Mouse (Mus musculus): ENCODE data around the gene Pgam5.

The Pgam5 gene

DNA sequence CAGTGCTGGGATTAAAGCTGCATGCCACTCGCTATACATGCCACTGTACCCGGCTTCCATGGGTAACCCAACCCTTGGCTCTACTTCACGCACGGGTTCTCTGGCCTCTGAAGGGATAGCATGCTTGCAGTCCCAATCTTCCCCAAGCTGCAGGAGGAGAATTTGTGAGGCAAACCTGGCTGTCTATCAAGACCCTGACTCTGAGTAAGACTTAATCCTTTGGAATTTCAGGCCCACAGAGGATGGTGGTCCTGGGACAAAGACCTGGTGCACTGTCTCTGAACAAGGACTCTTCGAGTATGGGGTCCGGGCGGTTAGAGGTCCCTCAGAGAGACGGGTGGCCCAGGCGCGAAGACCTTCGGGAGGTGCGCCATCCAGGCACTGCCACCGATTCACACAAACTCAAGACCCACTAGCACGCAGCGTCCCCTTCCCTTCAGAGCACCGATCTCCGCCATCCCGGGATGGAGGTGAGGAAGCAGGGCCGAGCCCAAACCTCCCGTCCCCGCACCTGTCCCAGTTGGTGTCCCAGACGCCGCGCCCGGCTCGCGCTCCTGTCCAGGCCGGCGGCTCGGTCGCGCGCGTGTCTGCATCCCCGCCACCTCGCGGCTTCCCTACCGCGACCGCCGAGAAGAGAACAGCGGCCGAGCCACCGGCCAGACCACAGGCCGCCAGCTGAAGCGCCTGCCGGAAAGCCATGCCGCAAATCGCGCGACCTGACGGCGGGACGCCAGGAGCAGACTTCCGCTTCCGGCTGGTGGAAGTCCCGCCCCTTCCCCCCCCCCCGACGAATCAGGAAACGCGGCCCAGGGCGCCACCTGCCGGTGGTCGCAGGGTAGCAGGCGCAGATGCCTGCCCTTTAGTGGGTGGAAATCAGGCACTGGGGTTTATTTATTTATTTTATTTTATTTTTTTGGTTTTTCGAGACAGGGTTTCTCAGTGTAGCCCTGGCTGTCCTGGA is at the start of gene Pgam5:
Pgam5 (minus strand) TSS at position 773 of the 961 bp plus-strand sequence.
- peak; percentile 84 to 86 for DNase-seq (ENCODE audit: low spot score in 2 of 2)

DNA sequence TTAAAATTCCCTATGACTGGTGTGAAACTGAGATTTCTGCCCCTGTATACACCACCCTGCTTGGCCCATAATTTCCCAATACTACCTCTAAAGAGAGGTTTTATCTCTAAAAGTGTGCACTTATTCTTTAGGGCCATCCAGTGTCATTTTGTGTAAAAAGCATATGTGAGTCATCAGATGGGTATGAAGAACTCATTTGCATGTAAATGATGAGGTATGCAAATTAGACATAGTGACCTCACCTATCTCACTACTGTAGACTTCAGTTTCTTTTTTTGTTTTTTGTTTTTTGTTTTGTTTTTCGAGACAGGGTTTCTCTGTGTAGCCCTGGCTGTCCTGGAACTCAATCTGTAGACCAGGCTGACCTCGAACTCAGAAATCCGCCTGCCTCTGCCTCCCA is 43.4 kb upstream of the Pgam5 start:
- DNase-seq (ENCODE audit: low spot score in 2 of 2) = no peak

DNA sequence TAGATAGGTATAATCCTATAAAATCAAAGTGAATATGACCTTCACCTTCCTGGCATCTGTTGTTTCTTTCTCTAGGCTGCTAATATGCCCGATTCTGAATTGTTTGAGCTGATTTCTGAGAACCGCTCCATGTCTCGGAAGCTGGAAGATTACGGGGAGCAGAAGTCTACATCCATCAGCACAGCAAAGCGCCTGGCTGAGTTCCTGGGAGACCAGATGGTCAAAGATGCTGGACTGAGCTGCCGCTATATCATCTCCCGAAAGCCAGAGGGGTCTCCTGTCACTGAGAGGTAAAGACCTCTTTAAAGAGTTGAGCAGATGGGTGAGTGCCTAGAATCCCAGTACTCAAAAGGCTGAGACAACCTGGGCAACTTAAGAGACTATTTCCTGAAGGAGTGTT is 39.1 kb upstream of the Pgam5 start:
- no peak for DNase-seq (ENCODE audit: low spot score in 2 of 2)

DNA sequence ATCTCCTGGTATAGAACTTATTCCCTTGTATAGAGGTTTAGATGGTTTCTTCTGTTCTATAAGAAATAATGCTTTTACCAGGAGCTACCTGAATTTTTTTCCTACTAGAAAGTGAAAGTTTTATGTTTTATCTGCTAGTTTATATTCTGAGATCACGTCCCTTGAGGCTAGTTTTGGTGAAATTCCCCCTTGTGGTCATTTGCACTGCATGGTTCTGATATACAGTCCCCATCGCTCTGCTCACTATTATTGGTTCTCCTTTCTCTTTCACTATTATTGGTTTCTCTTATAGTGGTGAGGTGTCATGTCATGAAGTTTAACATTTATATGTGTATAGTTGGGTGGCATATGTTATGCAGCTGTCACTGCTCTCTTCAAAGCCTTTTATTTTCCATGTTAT is 30.9 kb upstream of the Pgam5 start:
- no peak for DNase-seq (ENCODE audit: low spot score in 2 of 2)

DNA sequence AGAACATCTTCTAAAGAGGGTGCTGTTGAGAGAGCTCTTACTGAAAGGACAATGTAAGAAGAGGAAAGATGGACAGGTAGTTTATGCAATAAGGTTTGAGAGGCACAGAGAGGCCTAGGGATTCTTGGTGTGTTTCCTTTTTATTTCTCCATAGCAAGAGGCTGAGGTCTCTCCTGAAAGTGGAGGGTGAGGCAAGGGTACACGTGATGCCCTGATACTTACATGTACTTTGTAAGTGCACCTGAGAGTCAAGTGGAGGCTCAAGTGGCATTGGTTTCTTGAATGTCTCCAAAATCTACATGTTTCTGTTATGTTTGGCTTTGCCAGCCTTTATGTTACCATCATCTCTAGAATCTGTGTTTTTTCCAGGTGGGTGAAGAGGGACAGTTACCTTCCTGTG is 26.9 kb upstream of the Pgam5 start:
- no peak for DNase-seq (ENCODE audit: low spot score in 2 of 2)

DNA sequence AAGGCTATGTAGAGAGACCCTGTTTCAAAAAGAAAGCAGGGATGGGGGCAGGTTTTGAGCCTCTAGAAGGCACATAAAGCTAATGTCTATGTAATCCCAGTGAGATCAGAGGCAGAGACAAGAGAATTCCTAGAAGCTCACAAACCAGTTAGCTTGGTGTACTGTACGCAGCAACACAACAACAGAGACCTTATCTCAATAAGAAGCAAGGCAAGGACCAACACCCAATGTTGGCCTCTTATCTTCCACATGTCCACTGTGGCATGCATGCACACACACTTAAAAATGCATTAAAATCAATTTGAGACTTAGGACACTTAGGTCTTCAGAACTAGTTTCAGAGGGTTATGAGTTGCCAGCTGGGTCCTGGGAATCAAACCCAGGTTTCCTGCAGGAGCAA is 21.9 kb upstream of the Pgam5 start:
- no peak for DNase-seq (ENCODE audit: low spot score in 2 of 2)

DNA sequence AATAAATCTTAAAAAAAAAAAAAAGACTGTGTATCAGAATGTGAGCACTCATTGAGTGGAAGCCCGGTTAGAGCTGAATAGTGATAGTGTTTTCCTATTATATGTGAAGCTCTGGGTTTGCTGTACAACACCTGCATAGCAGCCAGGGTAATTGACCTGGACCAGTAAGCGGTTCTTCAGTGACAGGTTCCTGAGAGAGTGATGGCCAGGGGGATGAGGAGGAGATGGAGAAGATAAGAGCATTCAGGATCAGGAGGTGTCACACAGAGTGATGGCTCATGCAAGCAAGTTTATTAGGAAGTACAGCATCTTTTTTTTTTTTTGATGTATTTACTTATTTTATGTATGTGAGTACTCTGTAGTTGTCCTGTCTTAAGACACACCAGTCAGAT is 17.4 kb upstream of the Pgam5 start:
- no peak for DNase-seq (ENCODE audit: low spot score in 2 of 2)

DNA sequence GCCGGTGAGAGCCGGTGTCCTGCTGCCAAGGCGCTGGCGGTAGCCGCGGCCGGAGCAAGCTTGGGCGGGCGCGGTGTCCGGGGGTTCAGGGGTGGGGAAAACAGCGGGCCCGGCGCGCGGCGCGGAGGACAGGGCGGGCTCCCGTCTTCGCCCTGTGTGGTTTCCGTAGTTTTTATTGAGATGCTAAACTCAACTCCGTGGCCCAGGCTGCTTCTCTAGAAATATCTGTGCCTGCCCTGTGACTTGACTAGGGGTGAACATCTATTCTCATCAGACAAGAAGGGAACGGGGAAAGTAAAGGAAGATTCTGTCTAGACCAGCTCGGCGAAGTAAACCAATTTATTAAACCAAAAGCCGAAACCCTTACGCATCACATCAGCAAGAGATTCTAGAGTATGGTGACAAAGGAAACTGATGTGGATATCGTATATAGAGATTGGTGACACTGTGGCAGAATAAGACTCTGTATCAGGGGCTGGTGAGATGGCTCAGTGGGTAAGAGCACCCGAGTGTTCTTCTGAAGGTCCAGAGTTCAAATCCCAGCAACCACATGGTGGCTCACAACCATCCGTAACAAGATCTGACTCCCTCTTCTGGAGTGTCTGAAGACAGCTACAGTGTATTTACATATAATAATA is 16.9 kb upstream of the Pgam5 start:
- DNase-seq (ENCODE audit: low spot score in 2 of 2) = no peak

DNA sequence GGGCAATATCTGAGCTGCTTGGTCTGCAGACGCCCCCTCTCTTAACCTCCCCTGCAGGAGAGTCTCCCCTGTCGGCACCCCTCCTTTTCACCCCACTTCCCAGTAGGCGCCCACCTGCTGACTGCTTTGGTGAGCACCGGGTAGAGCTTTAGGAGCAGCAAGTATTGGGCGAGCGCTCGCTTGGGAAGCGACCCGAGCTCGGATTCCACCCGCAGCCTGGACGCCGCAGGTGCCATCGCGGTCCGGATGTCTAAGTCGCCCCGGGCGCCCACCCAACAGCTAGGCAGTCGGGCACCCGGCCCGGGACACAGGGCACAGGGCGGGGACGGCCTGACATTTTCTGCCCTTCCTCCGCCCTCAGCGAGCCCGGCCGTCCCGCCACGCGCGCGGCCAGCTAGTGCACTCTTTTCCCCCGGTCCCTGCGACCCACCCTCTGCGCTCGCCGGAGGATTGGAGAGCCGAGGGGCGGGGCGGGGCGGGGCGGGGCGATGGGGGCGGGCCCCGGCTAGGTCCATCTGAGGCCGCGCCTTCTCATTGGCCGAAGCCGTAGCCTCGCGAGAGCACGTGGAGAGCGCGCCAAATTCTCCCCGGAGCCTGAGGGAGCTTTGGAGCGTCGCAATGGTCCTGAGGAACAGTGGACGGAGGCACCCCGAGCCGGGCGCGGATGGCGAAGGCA is 16.2 kb upstream of the Pgam5 start, which contains the start of the genes Pxmp2 and Pole:
Pxmp2 (minus strand) TSS at position 417 of the 676 bp plus-strand sequence.
Pole (plus strand) TSS at position 537 of the 676 bp plus-strand sequence.
- peak; percentile 73 to 86 for DNase-seq (ENCODE audit: low spot score in 2 of 2)

DNA sequence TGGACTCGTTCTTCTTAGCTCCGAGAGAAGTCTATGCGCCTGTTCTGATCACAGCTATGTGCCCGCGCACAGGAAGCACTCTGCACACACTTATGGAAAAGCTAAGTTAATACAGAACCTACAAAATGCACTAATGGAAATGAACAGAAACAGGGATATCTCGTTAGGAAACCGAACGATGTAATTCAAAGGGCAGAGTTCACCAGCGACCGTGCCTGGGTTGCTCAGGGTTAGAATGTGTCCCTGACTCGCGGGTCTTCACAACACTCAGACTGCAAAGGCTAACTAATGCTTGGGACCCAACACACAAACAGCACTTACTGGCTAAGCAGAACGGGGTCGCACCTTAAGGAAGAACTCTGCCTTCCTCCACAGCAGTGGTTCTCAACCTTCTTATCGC is 15.4 kb upstream of the Pgam5 start:
- DNase-seq (ENCODE audit: low spot score in 2 of 2) = no peak

DNA sequence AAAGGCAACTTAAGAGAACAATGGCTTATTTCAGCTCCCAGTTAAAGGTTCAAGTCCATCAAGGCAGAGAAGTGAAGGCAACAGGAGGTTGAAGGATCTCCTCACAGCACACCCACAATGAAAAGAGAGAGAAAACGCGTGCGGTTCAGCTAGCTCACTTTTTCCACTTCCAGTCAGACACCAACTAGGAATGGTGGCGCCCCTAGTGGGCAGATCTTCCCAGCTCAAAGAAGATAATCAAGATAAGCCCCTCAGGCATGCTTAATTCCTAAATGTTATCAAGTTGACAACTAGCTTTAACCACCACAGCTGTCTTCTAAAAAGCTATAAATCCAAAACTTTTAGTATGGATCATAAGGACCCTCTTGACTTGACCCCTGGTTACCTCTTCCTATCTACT is 14.8 kb upstream of the Pgam5 start:
- no peak for DNase-seq (ENCODE audit: low spot score in 2 of 2)

DNA sequence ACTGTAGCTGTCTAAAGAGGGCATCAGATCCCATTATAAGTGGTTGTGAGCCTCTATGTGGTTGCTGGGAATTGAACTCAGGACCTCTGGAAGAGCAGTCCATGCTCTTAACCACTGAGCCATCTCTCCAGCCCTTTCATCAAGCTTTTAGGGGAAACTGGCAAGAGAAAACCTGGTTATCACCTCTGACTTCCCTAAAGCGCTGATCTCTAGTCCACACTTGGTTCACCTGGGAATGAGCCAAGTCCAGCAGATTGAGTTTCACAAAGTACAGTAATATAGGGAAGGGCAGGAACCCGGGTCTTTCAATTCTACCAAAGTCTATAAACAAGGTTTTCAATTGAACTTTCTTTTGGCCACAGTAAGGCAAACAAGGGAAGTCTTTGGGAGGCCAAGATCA is 12.3 kb upstream of the Pgam5 start:
- DNase-seq (ENCODE audit: low spot score in 2 of 2) = no peak

DNA sequence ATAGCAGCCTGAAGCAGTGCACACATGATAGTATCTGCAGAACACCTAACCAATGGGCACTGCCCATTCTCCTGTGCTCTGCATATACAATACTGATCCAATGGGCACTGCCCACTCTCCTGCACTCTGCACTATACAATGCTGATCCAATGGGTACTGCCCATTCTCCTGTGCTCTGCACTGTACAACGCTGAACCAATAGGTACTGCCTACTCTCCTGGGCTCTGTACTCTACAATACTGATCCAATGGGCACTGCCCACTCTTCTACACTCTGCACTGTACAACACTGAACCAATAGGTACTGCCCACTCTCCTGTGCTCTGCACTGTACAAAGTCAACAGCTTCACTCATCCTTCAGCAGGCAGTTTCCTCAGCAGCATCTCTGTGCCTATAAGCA is 7.2 kb upstream of the Pgam5 start:
- DNase-seq (ENCODE audit: low spot score in 2 of 2) = no peak

DNA sequence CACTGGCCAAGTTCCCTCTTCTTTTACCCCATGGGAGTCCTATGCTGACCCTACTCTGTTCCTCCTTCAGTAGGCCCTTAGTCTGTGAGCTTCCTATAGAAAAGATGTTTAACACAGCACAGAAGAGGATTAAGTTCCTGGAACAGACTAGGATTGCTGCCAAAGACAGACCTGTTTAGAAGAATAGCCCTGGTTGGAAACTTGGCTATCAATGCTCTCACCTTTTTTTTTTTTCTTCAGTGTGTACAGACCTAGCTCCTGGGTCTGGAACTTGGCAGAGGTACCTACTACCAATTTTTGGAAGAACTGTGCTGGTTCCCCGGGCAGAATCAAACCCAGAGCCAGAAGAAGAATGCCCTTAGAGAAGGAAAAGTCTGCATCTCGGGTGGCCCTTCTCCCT is 6.7 kb upstream of the Pgam5 start:
- DNase-seq (ENCODE audit: low spot score in 2 of 2) = no peak

DNA sequence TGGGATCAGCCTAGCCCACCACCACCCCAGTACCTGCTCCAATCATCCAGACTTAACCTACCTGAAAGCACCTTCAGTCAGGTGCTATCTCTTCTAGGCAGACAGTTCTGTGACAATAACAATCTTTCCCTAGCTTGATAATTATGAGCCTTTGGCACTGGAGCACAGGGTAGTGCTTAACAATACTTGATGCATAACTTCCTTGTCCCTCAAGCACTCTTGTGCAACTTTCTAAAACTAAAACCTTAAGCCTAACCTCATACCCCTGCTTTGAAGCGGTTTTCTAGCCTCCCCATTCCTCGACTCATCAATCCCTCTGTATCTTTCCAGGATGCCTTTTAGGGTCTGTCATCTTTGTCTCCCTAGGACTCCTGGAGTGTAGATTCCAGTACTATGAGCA is 5.1 kb upstream of the Pgam5 start:
- no peak for DNase-seq (ENCODE audit: low spot score in 2 of 2)

DNA sequence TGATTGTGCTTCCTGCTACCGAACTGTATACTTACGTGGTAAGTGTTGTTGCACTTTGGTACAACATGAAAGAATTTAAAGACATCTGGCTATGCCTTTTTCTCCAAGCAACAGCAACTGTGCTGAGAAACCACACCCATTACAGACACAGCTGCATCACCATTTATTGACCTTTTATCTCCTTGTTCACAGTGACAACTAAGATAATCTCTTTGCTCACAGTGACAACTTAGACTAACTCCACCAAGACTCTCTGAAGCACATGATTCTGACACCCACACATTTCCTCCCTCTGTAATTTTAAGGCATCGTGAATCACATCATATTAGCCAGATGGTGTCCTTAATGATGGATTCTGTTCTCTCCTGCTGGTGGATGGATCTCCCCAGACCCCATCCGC is 4.4 kb upstream of the Pgam5 start:
- no peak for DNase-seq (ENCODE audit: low spot score in 2 of 2)

DNA sequence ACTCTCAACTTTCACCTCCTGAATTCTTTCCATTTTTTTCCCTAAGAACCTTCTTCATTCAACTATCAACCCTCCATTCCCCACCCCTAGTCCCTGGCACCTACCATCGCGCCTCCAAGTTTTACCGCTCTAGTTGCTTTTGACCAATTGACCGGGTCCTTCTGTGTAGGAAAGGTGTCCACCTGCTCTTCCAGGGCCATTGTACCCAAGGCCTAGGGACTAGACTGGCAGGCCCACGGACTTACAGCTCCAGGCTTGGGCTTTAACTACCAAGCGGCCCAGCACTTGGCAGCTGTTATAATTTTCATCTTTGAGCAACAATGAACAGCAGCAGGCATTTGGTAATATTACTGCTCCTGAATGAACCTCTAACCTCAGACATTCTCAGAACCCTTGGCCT is 529 bp upstream of the Pgam5 start:
- DNase-seq (ENCODE audit: low spot score in 2 of 2) = no peak

DNA sequence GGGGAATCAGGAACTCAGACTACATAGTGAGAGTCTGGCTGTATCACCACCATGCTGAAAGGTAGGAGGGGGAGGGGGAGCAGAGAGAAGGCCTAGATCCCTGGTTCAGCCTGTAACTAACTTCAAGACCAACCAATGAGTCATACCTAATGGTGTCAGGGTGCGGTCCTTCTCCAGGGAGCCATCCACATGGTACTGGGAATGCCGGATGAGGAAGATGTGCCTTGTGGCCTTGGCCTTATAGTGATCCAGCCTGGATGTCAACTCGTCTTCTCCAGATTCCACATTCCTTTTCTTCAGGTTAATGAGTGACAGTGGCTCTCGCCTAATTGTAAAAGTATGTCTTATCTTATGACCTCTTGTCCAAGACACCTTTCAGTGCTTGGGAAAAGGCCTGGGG is 2.8 kb downstream of the Pgam5 start:
- no peak for DNase-seq (ENCODE audit: low spot score in 2 of 2)

DNA sequence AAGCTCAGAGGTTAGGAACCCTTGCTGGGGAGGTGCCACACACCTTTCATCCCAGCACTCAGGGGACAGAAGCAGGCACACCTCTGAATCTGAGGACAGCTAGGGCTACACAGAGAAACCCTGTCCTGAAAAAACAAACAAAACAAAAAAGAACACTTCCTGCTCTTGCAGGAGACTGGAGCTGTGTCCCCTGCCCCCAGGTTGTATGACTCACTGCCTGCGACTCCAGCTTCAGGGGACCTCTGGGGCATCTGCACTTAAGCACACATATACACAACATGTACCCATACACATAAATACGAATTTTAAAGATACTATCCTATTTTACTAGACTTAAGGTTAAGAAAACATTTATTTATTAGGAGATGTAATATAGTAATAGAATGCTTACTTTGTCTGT is 25.6 kb downstream of the Pgam5 start:
- no peak for DNase-seq (ENCODE audit: low spot score in 2 of 2)

DNA sequence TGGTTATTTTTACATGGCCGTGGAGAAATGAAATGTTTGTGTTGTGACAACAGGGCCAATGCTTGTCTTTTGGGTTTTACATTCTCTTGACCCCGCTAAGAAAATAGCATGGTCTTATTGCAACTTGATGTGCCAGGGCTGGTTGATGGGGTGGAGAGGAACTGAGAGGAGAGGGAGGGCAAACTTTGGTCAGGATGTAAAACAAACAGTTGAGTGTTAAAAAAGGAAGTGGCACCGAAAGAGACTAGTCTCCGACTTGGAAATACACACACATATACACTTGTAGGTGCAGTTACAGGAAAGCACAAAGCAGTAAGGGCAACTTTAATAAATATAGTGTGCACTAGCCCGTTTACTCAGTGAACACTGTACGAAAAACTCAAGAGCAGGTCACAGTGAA is 37.4 kb downstream of the Pgam5 start:
- no peak for DNase-seq (ENCODE audit: low spot score in 2 of 2)

DNA sequence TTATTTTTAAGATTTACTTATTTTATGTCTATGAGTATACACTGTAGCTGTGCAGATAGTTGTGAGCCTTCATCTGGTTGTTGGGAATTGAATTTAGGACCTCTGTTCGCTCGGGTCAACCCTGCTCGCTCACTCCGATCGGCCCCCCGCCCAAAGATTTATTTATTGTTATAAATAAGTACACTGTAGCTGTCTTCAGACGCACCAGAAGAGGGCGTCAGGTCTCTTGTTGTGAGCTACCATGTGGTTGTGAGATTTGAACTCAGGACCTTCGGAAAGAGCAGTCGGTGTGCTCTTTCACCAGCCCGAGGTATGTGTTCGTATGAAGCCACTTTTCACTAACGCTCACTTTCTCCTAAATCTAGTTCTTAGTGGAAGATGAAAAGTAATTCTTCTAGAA is 38.1 kb downstream of the Pgam5 start:
- no peak for DNase-seq (ENCODE audit: low spot score in 2 of 2)

DNA sequence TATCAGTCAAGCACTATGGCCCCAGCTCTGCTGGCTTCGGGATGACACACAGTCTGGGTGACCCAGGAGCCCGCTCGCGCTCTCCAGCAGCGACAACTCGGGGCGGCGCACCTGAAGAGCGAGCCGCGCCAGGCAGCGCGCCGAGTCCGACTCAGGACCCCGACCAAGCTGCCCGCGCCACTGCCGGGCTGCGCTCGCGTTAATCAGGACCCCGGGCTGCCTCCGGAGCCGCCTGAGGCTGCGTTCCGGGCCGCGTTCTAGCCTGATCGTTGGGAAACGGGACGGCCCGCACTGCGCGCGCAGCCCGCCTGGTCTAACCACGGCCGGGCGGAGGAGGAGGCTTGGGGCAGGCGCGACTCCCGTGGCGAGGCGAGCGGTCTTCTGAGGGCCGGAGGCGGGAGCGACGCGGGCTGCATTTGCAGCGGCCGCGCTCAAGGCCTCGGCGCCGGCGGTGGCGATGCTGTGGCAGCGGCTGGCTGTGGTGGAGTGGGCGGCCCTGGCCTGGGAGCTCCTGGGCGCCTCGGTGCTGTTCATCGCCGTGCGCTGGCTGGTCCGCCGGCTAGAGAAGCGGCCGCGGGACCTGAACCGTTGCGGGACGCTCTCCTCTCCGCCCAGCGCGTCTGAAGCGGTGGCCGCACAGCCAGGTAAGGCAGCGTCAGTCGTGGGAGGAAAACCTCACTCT is 38.8 kb downstream of the Pgam5 start, which contains the start of gene Ankle2:
Ankle2 (plus strand) TSS at position 225 of the 682 bp plus-strand sequence.
- DNase-seq (ENCODE audit: low spot score in 2 of 2) = peak; percentile 90 to 92

All from frontal cortex, postnatal 36 days (tissue).